Mouse (Mus musculus): ENCODE measurements around the gene H2-DMb1. TPM values are rescaled to one million over a fixed set of nuclear protein-coding genes. Genes with fewer than 3 reads are reported as not detected.

The H2-DMb1 gene
- total RNA-seq, 1 experiment from 2014 or later: 3.6 TPM

DNA sequence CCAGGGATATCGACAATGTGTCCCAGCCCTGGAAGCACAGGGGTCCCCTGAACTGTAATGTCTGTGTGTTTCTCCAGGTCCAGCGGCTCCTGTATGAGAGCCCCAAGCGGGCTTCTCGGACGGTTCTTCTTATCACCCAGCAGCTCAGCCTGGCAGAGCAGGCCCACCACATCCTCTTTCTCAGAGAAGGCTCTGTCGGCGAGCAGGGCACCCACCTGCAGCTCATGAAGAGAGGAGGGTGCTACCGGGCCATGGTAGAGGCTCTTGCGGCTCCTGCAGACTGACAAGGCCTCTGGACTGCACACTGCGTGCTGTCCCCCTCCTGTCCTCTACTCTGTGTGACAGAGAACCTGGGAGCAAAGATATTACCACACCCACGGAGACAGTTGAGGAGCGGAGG, 43.6 kb downstream of the H2-DMb1 start:
- DNase-seq: no peak

DNA sequence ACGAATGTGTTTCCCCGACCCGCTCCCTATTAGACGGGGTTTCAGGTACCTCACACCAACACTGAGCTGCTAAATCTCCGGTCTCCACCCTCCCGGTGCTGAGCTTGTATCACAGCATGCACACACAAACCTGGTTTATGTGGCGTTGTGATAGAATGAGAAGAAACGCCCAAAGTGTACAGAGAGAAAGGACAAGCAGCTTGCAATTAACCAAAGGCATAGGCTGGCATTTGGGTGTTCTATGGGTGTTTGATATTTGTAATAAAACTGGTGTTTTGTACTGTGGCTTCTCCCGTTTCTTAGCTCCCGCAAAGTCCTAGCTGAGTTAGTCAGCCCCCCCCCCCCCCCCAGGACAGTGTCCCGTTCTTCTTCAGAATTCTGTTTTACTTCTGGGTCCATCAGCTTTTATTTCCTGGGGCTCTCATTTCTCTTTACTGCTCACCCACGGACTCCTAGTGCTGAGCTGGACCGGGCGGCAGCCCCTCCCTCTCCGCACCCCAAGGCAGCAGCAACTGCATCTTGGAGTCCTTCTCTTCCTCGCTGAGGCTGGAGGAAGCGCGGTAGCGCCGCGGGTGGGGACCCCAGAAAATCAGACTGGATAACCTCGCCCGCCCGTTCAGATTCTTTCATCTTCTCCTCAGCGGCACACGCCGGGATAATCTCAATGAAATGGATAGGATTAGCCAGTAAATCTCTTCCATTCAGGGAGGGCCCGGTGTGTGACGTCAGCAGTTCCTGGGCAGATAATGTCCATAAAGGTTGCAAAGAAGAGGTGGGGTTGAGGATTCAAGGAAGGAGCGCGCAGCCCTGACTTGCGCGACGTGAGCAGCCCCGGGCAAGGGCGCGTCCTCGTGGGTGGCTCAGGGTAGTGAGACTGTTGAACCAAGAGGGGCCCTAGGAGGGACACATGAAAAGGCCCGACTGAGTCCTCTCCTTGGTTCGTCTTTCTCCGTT, 44.3 kb downstream of the H2-DMb1 start, which contains the start of gene Psmb8:
Gene Psmb8 (plus strand): TSS at position 781 of the 954 bp plus-strand sequence.
- DNase-seq: peak; percentile 97

DNA sequence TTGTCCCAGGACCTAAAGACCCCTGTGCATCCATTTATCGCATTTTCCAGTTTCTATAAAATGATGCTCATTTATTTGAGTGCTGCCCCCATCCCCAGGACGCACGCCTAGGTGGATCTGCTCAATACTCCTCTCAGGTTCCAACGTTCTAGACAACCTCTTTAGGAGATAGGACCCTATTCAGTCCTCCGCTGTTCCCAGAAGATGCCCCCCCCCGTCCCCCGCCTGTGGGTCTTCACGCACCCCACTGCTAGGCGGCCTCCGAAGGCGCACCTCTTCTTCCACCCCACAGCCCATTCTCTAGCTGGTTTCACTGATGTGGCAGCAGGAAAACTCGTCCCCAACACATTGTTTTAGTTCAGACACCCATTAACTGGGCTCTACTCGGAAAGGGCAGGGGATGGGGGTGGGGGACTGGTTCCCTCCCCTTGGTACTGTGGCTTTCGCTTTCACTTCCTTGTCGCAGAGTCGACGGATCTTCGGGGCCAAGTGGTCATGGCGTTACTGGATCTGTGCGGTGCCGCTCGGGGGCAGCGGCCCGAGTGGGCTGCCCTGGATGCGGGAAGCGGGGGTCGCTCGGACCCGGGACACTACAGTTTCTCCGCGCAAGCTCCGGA, 45.1 kb downstream of the H2-DMb1 start:
- DNase-seq: peak; percentile 82

DNA sequence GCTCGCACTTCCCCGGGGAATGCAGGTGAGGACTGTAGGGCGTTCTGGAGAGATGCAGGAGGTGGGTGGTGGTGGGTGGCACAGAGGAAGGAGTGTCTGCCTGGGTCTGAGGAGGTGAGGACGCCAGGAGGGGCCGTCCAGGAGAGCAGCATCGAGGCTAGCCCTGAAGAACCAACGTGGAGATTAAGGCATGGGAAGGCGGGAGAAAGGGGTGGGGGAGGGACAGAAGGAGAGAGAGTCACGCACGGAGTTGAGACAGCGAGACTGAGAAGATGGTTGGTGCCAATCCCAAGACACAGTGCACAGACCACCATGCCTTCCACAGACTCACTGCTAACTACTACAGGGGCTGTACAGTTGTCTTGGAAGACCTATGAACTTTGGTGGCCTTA, 45.6 kb downstream of the H2-DMb1 start:
- DNase-seq: no peak

DNA sequence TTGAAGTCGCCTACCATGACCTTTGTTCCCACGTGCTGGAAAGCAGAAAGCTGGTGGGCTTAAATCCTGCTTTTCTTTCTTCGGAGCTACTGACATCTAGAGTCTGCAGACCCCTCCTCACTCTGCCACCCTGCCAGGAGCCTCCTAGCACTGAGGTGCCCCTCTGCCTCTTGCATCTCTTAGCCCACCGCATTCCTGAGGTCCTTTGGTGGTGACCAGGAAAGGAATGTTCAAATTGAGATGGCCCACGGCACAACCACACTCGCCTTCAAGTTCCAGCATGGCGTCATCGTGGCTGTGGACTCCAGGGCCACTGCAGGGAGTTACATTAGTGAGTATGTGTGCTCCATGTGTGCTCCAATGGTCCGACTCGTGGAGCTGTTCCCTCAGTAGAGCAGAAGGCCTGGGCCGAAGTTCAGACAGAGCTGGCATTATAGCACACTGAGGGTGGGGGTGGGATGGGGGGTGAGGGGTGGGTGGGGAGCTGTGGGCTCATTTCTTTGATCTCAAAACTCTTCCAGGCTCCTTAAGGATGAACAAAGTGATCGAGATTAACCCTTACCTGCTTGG, 46.3 kb downstream of the H2-DMb1 start:
- no peak for DNase-seq

DNA sequence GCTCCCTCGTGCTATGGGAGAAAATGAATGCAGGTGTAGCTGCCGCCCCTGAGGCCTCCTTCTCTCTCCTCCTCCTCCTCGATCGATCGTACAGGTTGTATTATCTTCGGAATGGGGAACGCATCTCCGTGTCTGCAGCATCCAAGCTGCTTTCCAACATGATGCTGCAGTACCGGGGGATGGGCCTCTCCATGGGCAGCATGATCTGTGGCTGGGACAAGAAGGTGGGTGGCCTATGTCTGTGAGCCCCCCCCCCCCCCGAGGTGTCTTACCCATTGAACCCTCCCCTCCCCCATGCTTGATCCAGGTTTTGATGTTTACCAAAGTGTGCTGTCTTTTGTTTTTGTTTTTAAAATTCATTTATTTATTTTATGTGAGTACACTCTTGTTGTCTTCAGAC, 47.2 kb downstream of the H2-DMb1 start:
- no peak for DNase-seq

DNA sequence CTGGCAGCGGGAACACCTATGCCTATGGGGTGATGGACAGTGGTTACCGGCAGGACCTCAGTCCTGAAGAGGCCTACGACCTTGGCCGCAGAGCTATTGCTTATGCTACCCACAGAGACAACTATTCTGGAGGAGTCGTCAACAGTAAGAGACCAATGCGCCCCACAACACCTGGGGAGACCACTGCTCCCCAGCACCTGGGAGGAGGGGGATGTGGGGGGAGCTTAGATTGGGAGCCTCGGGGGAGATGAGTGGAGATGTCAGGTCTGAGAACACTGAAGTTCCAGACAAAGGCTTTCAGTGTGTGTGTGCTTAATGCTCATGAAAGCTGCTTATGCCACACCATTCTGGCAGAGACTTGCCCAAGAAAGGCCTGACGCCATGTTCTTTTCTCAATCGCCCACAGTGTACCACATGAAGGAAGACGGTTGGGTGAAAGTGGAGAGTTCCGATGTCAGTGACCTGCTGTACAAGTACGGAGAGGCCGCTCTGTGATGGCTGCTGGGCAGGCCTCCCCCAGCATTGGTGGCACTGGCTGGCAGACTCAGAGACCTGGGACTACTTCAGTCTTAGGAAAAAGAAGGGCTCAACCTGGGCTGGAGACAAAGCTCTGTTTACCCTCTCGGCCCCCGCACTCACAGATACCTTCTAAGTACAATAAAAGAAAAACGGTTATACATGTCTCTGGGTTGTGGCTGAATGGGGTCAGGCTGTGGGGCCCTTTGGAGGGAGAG, 48.1 kb downstream of the H2-DMb1 start:
- no peak for DNase-seq

DNA sequence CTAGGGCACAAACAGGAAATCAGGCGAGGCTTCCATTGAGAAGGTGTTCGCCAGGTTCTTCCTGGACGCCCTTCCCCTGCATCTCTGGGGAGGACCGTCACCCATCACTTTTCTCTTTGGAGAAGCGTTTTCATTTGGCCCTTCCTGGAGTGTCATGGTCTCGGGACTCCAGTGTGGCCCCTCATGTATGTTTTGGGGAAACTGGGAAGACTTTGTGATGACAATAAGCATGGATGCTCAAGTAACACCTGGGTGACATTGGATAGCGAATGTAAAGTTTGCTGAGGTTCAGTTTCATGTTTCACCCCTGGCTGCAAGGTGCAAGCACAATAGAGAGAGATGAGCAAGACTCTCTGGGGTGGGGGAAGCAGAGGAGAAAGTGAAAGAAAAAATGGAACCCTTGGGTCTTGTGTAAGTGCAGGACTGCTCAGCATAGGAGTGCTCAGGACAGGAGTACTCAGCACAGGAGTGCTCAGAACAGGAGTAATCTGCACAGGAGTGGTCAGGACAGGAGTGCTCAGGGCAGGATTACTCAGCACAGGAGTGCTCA, 48.7 kb downstream of the H2-DMb1 start:
- no peak for DNase-seq

DNA sequence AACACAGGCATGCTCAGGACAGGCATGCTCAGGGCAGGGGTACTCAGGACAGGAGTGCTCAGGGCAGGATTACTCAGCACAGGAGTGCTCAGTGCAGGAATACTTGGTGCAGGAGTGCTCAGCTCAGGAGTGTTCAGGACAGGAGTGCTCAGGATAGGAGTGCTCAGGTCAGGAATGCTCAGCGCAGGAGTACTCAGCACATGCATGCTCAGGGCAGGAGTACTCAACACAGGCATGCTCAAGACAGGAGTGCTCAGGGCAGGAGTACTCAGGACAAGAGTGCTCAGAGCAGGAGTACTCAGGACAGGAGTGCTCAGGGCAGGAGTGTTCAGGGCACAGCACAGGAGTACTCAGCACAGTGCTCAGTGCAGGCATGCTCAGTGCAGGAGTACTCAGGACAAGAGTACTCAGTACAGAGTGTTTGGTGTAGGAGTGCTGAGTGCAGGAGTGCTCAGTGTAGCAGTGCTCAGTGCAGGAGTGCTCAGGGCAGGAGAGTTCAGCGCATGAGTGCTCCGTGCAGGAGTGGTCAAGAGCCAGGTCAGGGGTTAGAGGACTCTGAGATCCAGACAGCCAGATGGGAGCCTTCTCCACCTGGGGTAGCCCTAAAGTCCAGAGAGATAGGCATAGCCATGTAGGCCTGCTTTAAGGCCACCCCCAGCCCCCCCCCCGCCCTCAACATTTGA, 50.0 kb downstream of the H2-DMb1 start:
- DNase-seq: peak; percentile 3

DNA sequence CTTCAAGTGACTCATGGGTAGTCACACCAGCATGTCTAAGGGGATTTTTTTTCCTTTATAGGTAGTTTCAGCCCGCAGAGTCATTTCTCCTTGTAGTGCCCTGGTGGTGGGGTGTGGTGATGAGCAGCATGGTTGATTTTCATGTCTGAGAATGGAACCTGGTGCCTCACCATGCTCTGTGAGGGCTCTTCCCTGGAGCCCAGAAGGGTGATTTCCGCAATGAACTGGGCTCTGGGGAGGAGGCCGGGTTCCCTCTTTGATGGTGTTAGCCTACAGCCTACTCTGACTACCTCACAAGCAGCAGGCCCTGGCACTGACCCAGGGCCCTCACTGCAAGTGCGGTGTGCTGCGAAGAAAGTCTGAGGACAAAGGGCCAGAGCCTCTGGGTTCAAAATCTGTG, 50.6 kb downstream of the H2-DMb1 start, which contains the start of gene Tap2:
Gene Tap2 (plus strand): TSS at position 84 of the 400 bp plus-strand sequence.
- peak; percentile 17 for DNase-seq

DNA sequence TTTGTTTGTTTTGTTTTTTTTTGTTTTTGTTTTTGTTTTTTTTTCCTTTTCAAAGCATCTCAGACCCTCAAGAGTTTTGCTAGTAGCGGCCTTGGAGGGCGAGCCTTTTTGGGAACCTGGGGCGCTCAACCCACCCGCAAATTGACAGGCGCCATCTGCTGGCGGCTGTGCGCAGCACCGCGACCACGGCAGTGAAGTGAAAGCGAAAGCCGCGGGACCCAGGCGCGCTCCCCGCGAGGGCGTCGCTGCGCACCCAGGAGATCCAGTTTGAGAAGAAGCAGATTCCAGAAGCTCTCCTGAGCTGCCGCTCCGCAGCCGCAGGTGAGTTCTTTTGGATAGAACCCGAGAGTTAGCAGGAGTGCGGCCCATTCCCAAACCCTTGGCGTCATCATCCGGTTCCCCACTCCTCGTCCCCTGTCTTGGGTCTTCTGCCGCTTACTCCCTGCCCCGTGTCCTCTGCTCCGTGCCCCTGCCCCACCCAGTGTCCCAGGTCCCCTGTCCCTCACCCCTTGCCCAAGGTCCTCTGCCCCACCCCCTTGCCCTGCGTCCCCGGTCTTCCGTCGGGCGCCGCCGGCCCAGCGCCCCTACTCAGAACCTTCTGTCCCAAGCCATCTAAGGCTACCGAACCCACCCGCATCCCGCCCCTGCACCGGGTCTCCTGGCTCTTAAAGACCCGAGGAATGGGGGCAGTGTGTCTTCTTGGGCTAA, 51.6 kb downstream of the H2-DMb1 start:
- peak; percentile 94 for DNase-seq

DNA sequence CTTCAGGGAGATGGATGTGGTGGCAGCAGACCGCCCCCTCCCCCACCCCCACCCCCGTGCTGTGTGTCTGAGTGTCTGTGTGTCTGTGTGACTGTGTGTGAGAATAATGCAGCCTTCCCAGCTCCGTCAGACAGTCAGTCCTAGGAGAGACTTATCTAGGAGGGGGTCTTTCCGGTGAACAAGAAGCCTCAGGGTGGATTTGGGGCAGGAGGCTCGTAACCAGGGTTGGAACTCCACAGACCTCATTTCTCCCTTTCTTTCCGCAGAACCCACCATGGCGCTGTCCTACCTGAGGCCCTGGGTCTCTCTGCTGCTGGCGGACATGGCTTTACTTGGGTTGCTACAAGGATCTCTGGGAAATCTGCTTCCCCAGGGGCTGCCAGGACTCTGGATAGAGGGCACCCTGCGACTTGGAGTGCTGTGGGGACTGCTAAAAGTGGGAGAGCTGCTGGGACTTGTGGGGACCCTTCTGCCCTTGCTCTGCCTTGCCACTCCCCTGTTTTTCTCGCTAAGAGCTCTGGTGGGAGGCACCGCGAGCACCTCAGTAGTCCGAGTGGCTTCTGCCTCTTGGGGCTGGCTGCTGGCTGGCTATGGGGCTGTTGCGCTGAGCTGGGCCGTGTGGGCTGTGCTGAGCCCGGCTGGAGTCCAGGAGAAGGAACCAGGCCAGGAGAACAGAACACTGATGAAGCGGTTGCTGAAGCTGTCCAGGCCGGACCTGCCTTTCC, 52.3 kb downstream of the H2-DMb1 start:
- DNase-seq: peak; percentile 64

DNA sequence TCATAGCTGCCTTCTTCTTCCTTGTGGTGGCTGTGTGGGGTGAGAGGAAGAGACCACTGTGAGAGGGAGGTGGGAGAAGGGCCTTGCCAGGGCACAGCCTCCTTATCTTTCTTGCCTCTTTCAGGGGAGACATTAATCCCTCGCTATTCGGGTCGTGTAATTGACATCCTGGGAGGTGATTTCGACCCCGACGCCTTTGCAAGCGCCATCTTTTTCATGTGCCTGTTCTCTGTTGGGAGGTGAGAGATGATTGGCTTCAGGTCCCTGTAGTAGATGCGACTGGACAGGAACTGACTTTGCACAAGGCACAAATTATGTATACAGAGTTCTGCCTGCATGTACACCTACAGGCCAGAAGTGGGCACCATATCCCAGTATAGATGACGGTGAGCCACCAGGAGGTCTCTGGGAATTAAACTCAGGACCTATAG, 52.9 kb downstream of the H2-DMb1 start:
- peak; percentile 40 for DNase-seq

DNA sequence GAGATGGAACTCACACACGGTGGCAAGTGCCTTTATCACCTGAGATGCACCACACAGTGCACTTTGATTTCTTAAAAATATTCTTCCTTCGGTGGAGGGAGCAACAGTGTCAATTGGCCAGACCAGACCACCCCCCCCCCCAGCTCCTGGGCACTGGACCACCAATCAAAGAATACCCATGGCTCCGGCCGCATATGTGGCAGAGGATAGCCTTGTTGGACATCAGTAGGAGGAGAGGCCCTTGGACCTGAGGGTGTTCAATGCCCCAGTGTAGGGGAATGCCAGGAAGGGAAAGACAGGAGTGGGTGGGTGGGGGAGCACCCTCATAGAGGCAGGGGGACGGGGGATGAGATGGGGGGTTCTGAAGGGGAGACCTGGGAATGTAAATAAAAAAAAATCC, 53.9 kb downstream of the H2-DMb1 start:
- DNase-seq: peak; percentile 1

DNA sequence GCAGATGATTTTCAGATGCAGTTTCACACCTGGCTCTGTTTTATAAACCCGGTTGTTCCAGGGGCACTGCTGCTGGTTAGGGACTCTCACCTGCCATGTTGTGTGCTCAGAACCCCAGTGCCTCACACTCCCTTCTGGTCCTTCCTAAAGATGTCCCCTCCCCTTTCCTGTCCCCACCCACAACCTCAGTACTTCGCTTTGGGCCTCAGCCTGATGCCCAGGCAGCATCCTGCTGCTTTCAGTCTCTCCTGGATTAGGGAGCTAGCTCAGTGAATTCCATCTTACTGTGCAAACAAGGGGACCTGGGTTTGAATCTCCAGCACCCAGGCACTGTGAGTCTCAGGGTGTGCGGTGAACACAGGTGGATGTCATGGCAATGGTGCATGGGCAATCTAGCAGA, 54.6 kb downstream of the H2-DMb1 start:
- DNase-seq: peak; percentile 2

DNA sequence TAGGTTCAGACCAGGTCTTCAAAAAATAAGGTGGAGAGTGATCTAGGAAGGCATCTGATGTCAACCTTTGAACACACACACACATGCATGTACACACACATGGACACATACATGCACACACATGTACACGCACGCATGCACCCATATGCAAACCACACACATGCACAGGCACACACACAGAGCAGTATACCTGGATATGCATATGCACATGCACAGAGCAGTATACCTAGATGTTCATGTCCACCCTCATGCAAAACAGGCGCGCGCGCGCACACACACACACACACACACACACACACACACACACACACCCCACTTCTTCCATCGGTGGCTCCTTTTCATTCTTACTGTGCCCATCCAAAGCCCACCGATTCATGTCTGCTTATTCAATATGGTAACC, 55.0 kb downstream of the H2-DMb1 start:
- no peak for DNase-seq

DNA sequence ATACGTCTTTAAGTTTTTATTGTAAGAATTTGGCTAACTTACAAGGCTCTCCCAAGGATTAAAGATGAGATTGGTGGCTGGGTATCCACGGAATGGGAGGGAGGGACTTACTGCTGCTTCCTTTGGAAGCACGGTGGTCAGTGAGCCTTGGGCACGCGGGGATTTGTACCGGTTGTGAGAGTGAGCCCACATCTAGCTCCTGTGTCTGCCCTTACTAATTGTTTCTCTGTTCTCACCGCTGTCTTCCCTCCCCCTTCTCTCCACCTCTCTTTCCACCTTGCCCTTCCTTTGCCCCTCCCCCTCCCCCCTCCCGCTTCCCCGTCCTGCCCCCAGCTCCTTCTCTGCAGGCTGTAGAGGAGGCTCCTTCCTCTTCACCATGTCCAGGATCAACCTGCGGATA, 55.5 kb downstream of the H2-DMb1 start:
- no peak for DNase-seq

DNA sequence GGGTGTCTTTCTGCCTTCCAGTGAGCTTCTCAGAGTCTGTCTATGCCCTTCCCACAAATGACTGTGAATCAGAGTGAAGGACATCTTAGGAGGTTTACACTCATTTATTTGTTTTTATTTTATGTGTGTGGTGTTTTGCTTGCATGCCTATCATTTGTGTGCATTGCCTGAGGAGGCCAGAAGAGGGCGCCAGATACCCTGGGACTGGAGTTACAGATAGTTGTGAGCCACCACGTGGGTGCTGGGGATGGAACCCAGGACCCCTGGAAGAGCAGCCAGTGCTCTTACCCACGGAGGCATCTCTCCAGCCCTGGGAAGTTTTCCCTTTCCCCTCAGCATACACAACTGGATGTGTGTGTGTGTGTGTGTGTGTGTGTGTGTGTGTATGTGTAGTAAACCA, 56.8 kb downstream of the H2-DMb1 start:
- peak; percentile 20 for DNase-seq

All from adrenal gland, postnatal 14 days (tissue).